Mouse (Mus musculus): ENCODE data around the gene Bag1. TPM values are rescaled to one million over a fixed set of nuclear protein-coding genes. Genes with fewer than 3 reads are reported as not detected.

Bag1 gene
- total and polyA plus RNA-seq, 3 experiments = 194 to 235 TPM; not detected in 1

- no peak overlapping the region for H3K27ac ChIP-seq (ENCODE audit: control insufficient read depth, low read depth, low read length)
- H3K9ac ChIP-seq (ENCODE audit: control insufficient read depth, low read depth, low read length, poor library complexity, severe bottlenecking) = no peak overlapping the region
- H3K79me2 ChIP-seq (ENCODE audit: control insufficient read depth, insufficient read depth, low read length, poor library complexity) = peaks cover 17% of the 10 kb centered on the region
- DNase-seq (ENCODE audit: low read depth, low spot score) = no peak
- H3K4me1 ChIP-seq (ENCODE audit: control insufficient read depth in 1 of 2, insufficient read depth in 2 of 2, low read length in 2 of 2) = peaks cover 2 to 13% of the 10 kb centered on the region in 2 experiments; a peak in 2 of 4 replicates
- TF ChIP-seq E2F4 (IDR thresholded peaks at IDR 0.05; ENCODE audit: borderline replicate concordance, low read depth, low read length) = no peak
- H3K4me3 ChIP-seq (ENCODE audit: control insufficient read depth in 1 of 2, insufficient read depth in 1 of 2, low read depth in 2 of 2, low read length in 2 of 2) = no peak overlapping the region
- no peaks in the 10 kb centered on the region for H3K9me3 ChIP-seq (replicated peaks; ENCODE audit: insufficient read depth, low read length)
- peaks cover 22 to 48% of the 10 kb centered on the region in 2 experiments for H3K36me3 ChIP-seq (ENCODE audit: control insufficient read depth in 1 of 2, insufficient read depth in 2 of 2, low read length in 2 of 2)
- H3K27me3 ChIP-seq (ENCODE audit: control insufficient read depth in 1 of 2, insufficient read depth in 2 of 2, low read length in 2 of 2) = no peaks in the 10 kb centered on the region
Measured at GRCm38 (mm10) chr4:40983686-40984085, 35.6 kb upstream of the Bag1 start.

- peaks cover 20% of the 10 kb centered on the region for H3K79me2 ChIP-seq (ENCODE audit: control insufficient read depth, insufficient read depth, low read length, poor library complexity)
- H3K9me3 ChIP-seq (replicated peaks; ENCODE audit: insufficient read depth, low read length) = no peaks in the 10 kb centered on the region
- H3K36me3 ChIP-seq (ENCODE audit: control insufficient read depth in 1 of 2, insufficient read depth in 2 of 2, low read length in 2 of 2) = peaks cover 22 to 44% of the 10 kb centered on the region in 2 experiments
- no peak for TF ChIP-seq ETS1 (IDR thresholded peaks at IDR 0.05; ENCODE audit: low read depth, low read length)
- no peak overlapping the region for H3K4me3 ChIP-seq (ENCODE audit: control insufficient read depth in 1 of 2, insufficient read depth in 1 of 2, low read depth in 2 of 2, low read length in 2 of 2)
- H3K27me3 ChIP-seq (ENCODE audit: control insufficient read depth in 1 of 2, insufficient read depth in 2 of 2, low read length in 2 of 2) = no peaks in the 10 kb centered on the region
- H3K9ac ChIP-seq (ENCODE audit: control insufficient read depth, low read depth, low read length, poor library complexity, severe bottlenecking) = no peak overlapping the region
- DNase-seq (ENCODE audit: low read depth, low spot score) = no peak
- peaks cover 2 to 13% of the 10 kb centered on the region in 2 experiments; a peak in 2 of 4 replicates for H3K4me1 ChIP-seq (ENCODE audit: control insufficient read depth in 1 of 2, insufficient read depth in 2 of 2, low read length in 2 of 2)
- H3K27ac ChIP-seq (ENCODE audit: control insufficient read depth, low read depth, low read length) = no peak overlapping the region
Measured at GRCm38 (mm10) chr4:40982486-40982885, 34.4 kb upstream of the Bag1 start.

GRCm38 (mm10) chr4:40979430-40979829 is 31.3 kb upstream of the Bag1 start:
- Histone ChIP-seq H3K9ac (ENCODE audit: control insufficient read depth, low read depth, low read length, poor library complexity, severe bottlenecking) (no peak overlapping the region), H3K27ac (ENCODE audit: control insufficient read depth, low read depth, low read length) (no peak overlapping the region), H3K4me3 (ENCODE audit: control insufficient read depth in 1 of 2, insufficient read depth in 1 of 2, low read depth in 2 of 2, low read length in 2 of 2) (no peak overlapping the region), H3K9me3 (replicated peaks; ENCODE audit: insufficient read depth, low read length) (no peaks in the 10 kb centered on the region), H3K4me1 (ENCODE audit: control insufficient read depth in 1 of 2, insufficient read depth in 2 of 2, low read length in 2 of 2) (peaks cover 2 to 13% of the 10 kb centered on the region in 2 experiments; a peak in 2 of 4 replicates), H3K27me3 (ENCODE audit: control insufficient read depth in 1 of 2, insufficient read depth in 2 of 2, low read length in 2 of 2) (no peaks in the 10 kb centered on the region), H3K79me2 (ENCODE audit: control insufficient read depth, insufficient read depth, low read length, poor library complexity) (peaks cover 38% of the 10 kb centered on the region), H3K36me3 (ENCODE audit: control insufficient read depth in 1 of 2, insufficient read depth in 2 of 2, low read length in 2 of 2) (peaks cover 28 to 45% of the 10 kb centered on the region in 2 experiments)
- DNase-seq (ENCODE audit: low read depth, low spot score) = no peak
- TF ChIP-seq TBP (IDR thresholded peaks at IDR 0.05; ENCODE audit: low read depth, low read length) (no peak), TAL1 (IDR thresholded peaks at IDR 0.05; ENCODE audit: low read length) (no peak), ZKSCAN1 (IDR thresholded peaks at IDR 0.05; ENCODE audit: low read depth, low read length) (no peak), POLR2AphosphoS5 (IDR thresholded peaks at IDR 0.05; ENCODE audit: borderline replicate concordance, low read depth, low read length) (no peak), USF2 (IDR thresholded peaks at IDR 0.05; ENCODE audit: borderline replicate concordance in 1 of 2, insufficient read depth in 1 of 2, low read depth in 1 of 2, low read length in 2 of 2) (no peak), MAZ (IDR thresholded peaks at IDR 0.05; ENCODE audit: low read depth, low read length) (no peak), CHD2 (IDR thresholded peaks at IDR 0.05; ENCODE audit: low read length) (no peak), MYC (IDR thresholded peaks at IDR 0.05; ENCODE audit: low read depth, low read length) (no peak), KAT2A (conservative IDR thresholded peaks at IDR 0.05; ENCODE audit: low read depth, low read length) (no peak), ELF1 (IDR thresholded peaks at IDR 0.05; ENCODE audit: low read depth, low read length) (no peak), NELFE (IDR thresholded peaks at IDR 0.05; ENCODE audit: low read depth, low read length) (no peak), E2F4 (IDR thresholded peaks at IDR 0.05; ENCODE audit: borderline replicate concordance, low read depth, low read length) (no peak), MXI1 (IDR thresholded peaks at IDR 0.05; ENCODE audit: low read depth, low read length) (no peak), BHLHE40 (IDR thresholded peaks at IDR 0.05; ENCODE audit: borderline replicate concordance, low read depth, low read length) (no peak), TCF12 (IDR thresholded peaks at IDR 0.05; ENCODE audit: low read depth, low read length) (no peak), RAD21 (IDR thresholded peaks at IDR 0.05; ENCODE audit: low read depth, low read length) (no peak), CTCF (IDR thresholded peaks at IDR 0.05 in 2 of 3, conservative IDR thresholded peaks at IDR 0.05 in 1 of 3; ENCODE audit: control insufficient read depth in 1 of 3, insufficient read depth in 1 of 3, low read depth in 2 of 3, low read length in 3 of 3, poor library complexity in 1 of 3, severe bottlenecking in 1 of 3) (no peak), CHD1 (IDR thresholded peaks at IDR 0.05; ENCODE audit: low read depth, low read length) (no peak)

Data from MEL (cell line).